Mouse (Mus musculus) B cell, adult 2 months (primary cell): ENCODE data around the gene Gls.

ENCODE experiments used
- DNase-seq, 2 experiments: peaks; one replicate each; pipeline ENCODE4 v3.0.0; 2022

Gene Gls

GRCm38 (mm10) chr1:52119691-52120090, 113.3 kb downstream of the Gls start:
- DNase-seq, result no peak

- peak; percentile 85 to 87 for DNase-seq
Observed at GRCm38 (mm10) chr1:52118860-52119591, 114.0 kb downstream of the Gls start, which contains the start of gene Stat1. Gene Stat1 (plus strand): TSS chr1:52119440.

DNA sequence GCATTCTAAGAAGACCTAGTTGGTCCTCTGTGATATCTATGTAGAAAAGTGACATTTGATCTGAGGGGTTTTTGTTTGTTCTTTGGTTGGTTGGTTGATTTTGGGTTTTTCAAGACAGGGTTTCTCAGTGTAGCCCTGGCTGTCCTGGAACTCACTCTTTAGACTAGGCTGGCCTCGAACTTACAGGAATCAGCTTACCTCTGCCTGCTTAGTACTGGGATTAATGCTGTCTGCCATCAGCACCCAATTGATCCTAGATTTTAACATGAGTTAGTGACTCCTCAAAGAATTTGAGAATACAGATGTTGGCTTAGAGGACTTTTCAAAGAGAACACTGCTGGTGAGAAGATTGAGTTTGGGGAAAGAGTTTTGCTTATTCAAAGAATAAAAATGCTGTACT, 115.3 kb downstream of the Gls start:
- no peak for DNase-seq

- no peak for DNase-seq
Observed at GRCm38 (mm10) chr1:52116441-52116840, 116.6 kb downstream of the Gls start.

- DNase-seq, result peak; percentile 99 to 100
Observed at GRCm38 (mm10) chr1:52113666-52114069, 119.4 kb downstream of the Gls start.
